Mouse (Mus musculus) forebrain, embryonic 12.5 days (tissue): ENCODE data around the gene Zfp784. TPM values are rescaled to one million over a fixed set of nuclear protein-coding genes. Genes with fewer than 3 reads are reported as not detected.
A peak's percentile ranks its signal among the peaks of the same experiment; 100 is the strongest.

Source experiments
- ATAC-seq: fragments of 200-750 bp; cut with Nextera tagmentation; 2 replicates; pipeline ENCODE4 v1.8.0; 2017; ENCODE audit warnings: moderate TSS enrichment; ENCODE audit not compliant: low FRiP score
- H3K27ac ChIP-seq: fragments of 300-500 bp; sonication (generic); 2 replicates; pipeline ENCODE4 v1.5.1; 2016; ENCODE audit warnings: mild to moderate bottlenecking
- H3K27me3 ChIP-seq: fragments of 300-500 bp; sonication (generic); 2 replicates; pipeline ENCODE4 v1.6.1; 2016; ENCODE audit warnings: mild to moderate bottlenecking
- H3K36me3 ChIP-seq: fragments of 300-500 bp; sonication (generic); replicated peaks from 2 replicates; pipeline ENCODE4 v1.6.1; 2016; ENCODE audit warnings: mild to moderate bottlenecking
- H3K4me1 ChIP-seq: fragments of 300-500 bp; sonication (generic); 2 replicates; pipeline ENCODE4 v1.6.1; 2016
- H3K4me2 ChIP-seq: fragments of 300-500 bp; sonication (generic); 2 replicates; pipeline ENCODE4 v1.6.1; 2016; ENCODE audit warnings: mild to moderate bottlenecking, moderate library complexity
- H3K4me3 ChIP-seq: fragments of 300-500 bp; sonication (generic); replicated peaks from 2 replicates; pipeline ENCODE4 v1.5.1; 2016; ENCODE audit warnings: mild to moderate bottlenecking
- H3K9ac ChIP-seq: fragments of 300-500 bp; sonication (generic); 2 replicates; pipeline ENCODE4 v1.6.1; 2016; ENCODE audit warnings: mild to moderate bottlenecking
- H3K9me3 ChIP-seq: fragments of 300-500 bp; sonication (generic); 2 replicates; pipeline ENCODE4 v1.6.1; 2016
- WGBS: fragments of 180-500 bp; shearing (Covaris S2); methylation state at CpG from one replicate; pipeline ENCODE4 v1.1.7; 2016; 5-methylcytosine and 5-hydroxymethylcytosine counted together
- polyA plus RNA-seq: library from polyadenylated mRNA; unstranded; fragments of >200 nt; fragmentation: Nextera tagmentation; extraction: Ambion mirVana; gene quantifications from 2 replicates; pipeline ENCODE4 v1.2.1, GENCODE M21; 2016

The Zfp784 gene
- polyA plus RNA-seq, 1 experiment from 2014 or later, result 4.0 TPM

DNA sequence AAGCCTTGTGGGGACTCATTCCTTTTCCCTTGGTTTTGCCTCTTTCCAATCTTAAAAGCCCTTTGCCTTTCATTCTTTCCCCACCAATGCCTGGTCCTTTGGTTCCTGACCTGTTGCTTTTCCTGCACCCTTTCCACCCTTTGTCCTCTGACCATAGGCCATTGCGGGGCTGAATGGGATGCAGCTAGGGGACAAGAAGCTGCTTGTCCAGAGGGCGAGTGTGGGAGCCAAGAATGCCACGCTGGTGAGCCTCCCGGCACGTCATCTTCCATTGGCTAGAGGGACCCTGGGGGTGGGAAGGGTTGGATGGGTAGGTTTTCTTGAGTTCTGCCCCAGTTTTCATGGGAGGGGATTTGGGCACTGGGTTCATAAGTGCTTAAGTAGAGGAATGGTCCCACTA lies 36.7 kb upstream of the Zfp784 start:
- H3K4me2 ChIP-seq, result no peak overlapping the region
- no peak overlapping the region for H3K9ac ChIP-seq
- H3K27me3 ChIP-seq, result no peaks in the 10 kb centered on the region
- no peak overlapping the region for H3K27ac ChIP-seq
- no peaks in the 10 kb centered on the region for H3K9me3 ChIP-seq
- WGBS, result 92% methylated on average over 5 of the region's 5 CpGs
- no peak for ATAC-seq
- peaks cover 88% of the 10 kb centered on the region for H3K36me3 ChIP-seq
- no peaks in the 10 kb centered on the region for H3K4me1 ChIP-seq
- H3K4me3 ChIP-seq, result no peak overlapping the region

DNA sequence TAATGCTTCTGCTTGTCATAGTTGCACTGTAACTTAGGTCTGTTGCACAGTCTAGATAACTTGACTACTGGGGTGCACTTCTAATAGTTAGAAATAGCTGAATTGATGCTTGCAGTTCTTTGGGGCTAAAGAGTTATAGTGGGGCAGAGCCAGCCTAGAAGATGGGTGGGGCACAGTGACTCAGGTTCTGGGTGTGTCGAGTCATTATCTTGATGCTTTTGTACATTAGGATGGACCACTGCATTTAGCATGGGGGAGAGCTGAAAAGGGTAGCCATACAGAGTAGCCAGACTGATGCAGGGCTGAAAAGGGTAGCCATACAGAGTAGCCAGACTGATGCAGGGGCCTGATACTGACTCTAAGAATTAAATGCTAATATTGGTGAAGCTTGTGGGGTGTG lies 35.3 kb upstream of the Zfp784 start:
- Histone ChIP-seq H3K4me3 (no peak overlapping the region), H3K36me3 (peaks cover 96% of the 10 kb centered on the region), H3K4me1 (no peaks in the 10 kb centered on the region), H3K9me3 (no peaks in the 10 kb centered on the region), H3K9ac (no peak overlapping the region), H3K27ac (no peak overlapping the region), H3K4me2 (no peak overlapping the region), H3K27me3 (no peaks in the 10 kb centered on the region)
- no peak for ATAC-seq
- whole genome bisulfite sequencing, result 85% methylated on average over 1 of the region's 1 CpGs

DNA sequence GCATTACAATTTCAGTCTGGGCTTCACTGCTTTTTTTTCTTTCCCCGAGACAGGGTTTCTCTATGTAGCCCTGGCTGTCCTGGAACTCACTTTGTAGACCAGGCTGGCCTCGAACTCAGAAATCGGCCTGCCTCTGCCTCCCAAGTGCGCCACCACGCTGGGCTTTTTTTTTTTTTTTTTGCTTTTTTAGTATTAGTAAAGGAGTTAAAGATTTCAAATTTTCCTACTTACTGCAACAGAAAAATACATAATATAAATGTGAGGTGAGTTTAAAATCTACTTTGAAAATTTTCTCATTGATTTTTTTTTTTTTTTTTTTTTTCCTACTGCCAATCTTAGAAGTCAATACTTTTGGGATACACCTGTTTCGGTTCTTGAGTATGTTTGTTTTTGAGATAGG lies 26.6 kb upstream of the Zfp784 start:
- Histone ChIP-seq H3K36me3 (peaks cover 44% of the 10 kb centered on the region), H3K9ac (no peak overlapping the region), H3K27ac (no peak overlapping the region), H3K9me3 (no peaks in the 10 kb centered on the region), H3K27me3 (no peaks in the 10 kb centered on the region), H3K4me2 (no peak overlapping the region), H3K4me3 (no peak overlapping the region), H3K4me1 (peaks cover 36% of the 10 kb centered on the region)
- WGBS, result 90% methylated on average over 6 of the region's 6 CpGs
- no peak for ATAC-seq

DNA sequence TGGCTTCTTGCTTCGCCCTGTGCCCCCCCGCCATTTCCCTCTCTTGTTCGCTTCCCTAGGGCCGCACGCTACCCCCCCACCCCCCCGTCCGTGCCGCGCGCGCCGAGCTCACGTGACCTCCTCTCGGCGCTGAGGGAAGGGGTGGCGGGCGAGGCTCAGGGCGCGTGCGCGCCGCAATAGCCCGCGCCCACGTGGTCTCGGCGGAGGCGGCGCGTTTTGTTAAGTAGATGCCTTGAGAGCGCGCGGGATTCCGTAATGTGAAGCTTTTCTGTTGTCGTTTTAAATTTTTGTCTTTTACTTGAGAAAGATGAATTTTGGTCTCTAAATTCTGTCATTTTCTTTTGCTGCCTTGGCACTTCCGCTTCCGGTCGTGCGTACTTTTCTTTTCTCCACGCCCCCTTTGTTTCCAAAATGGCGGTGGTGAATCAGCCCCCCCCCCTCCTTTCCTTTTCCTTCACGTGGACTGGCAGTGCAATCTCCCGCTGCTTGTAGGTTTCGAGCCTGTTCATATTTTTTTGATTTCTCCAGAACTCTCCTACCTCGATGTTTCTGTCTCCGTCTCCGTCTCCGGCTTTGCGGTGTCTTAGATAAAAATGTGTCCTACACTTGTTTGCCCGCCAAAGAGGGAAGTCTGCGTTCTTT lies 24.2 kb upstream of the Zfp784 start:
- Histone ChIP-seq H3K9ac (peak overlapping the region; percentile 74), H3K4me2 (peak overlapping the region; percentile 86), H3K9me3 (no peaks in the 10 kb centered on the region), H3K27ac (peak overlapping the region; percentile 99), H3K4me3 (peak overlapping the region; percentile 72), H3K27me3 (peaks cover 13% of the 10 kb centered on the region), H3K36me3 (peaks cover 19% of the 10 kb centered on the region), H3K4me1 (peaks cover 41% of the 10 kb centered on the region)
- WGBS, result under 1% methylated on average over 43 of the region's 51 CpGs
- peak; percentile 57 for ATAC-seq

DNA sequence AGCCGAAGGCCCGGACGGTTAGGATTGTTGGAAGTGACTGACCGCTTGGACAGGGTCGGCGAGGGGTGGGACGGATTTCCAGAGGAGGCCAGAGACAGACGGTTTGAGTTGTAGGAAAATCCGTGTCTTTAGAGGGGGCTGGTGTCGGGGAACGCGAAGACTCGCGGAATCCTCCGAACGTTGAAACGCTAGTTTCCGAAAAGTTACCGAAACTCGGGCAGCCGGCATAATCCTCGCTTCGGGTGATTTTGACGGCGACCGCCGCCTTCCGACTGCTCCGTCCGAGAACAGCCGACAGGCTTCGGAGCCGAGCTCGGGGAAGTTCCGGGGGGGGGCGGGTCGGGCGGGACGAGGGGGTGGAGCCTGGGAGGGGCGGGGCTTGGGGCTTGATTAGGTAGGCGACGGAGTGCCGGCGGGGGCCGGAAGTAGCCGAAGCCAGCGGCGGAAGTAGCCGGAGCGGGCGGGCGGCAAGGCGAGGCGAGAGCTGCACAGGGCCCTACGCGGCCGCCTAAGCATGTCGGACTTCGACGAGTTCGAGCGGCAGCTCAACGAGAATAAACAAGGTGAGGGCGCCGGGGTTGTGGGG lies 23.6 kb upstream of the Zfp784 start, which contains the start of gene U2af2:
U2af2 (plus strand) TSS at position 370 of the 586 bp plus-strand sequence.
- Histone ChIP-seq H3K9me3 (no peaks in the 10 kb centered on the region), H3K36me3 (peaks cover 13% of the 10 kb centered on the region), H3K27me3 (peaks cover 19% of the 10 kb centered on the region), H3K9ac (peak within 1 kb of the TSS; percentile 74), H3K4me3 (peak within 1 kb of the TSS; percentile 72), H3K4me2 (peak within 1 kb of the TSS; percentile 86), H3K4me1 (peaks cover 46% of the 10 kb centered on the region), H3K27ac (peak within 1 kb of the TSS; percentile 99)
- under 1% methylated on average over 61 of the region's 65 CpGs for WGBS
- ATAC-seq, result peak; percentile 85

DNA sequence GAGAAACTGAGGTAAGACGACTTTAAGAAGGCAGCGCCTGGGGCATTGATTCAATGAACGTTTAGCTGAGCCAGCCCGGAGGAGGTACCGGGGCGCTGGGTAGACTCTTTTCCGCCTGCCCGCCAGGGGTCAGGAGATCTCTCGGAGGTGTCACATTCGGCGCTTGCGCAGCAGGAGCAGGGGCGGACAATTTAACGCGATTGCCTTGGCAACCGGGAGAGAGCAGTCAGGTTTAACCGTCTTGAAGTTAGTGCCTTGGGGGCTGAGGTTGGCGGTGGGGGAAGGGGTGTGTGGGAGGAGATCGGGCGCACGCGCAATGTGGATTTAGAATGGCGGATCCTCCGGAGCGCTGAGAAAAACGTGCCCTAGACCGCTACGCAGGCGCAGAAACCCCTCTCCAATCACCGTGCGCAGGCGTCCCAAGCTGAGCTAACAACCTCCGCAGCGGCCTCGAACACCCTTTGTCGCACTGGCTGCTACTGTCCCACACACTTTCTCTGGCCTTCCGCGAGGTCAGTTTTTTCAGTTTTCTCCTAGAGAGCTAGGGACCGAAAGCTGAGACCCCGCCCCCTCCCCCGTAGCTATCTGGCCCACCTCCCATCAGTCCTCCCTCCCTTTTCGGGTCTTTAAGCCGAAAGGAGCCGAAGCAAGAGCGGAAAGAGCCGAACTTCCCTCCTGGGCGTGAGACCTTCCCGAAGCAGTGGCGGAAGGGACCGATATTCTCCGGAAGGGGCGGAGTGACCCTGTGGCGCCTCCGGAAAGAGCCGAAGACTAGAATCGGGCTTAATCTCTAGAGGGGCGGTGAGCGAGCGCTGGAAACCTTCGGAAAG lies 22.9 kb upstream of the Zfp784 start:
- Histone ChIP-seq H3K27ac (peak overlapping the region; percentile 99), H3K9me3 (no peaks in the 10 kb centered on the region), H3K9ac (peak overlapping the region; percentile 74), H3K36me3 (peaks cover 6% of the 10 kb centered on the region), H3K4me1 (peaks cover 53% of the 10 kb centered on the region), H3K4me2 (peak overlapping the region; percentile 86), H3K4me3 (peak overlapping the region; percentile 72), H3K27me3 (peaks cover 26% of the 10 kb centered on the region)
- WGBS, result under 1% methylated on average over 60 of the region's 60 CpGs
- peak; percentile 90 for ATAC-seq

DNA sequence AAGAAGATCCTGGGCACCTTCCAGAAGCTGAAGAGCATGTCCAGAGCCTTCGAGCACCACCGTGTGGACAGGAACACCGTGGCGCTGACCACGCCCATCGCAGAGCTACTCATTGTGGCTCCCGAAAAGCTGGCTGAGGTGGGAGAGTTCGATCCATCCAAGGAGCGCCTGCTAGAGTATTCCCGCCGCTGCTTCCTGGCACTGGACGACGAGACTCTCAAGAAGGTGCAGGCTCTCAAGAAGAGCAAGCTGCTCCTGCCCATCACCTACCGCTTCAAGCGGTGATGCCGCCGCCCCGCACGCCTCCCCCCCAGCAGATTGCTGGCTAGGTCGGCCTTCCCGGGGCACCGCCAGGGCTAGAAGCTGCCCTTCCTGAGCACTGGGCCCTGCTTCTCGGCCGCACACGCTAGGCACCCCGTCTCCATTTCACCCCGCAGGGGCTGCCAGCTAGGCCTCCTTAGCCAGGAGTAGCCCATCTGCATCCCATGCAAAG lies 22.0 kb upstream of the Zfp784 start:
- H3K36me3 ChIP-seq, result no peaks in the 10 kb centered on the region
- H3K4me3 ChIP-seq, result peak overlapping the region; percentile 72
- H3K4me2 ChIP-seq, result peak overlapping the region; percentile 86
- peaks cover 45% of the 10 kb centered on the region for H3K4me1 ChIP-seq
- whole genome bisulfite sequencing, result 3% methylated on average over 27 of the region's 27 CpGs
- peak overlapping the region; percentile 99 for H3K27ac ChIP-seq
- H3K9ac ChIP-seq, result peak overlapping the region; percentile 74
- H3K27me3 ChIP-seq, result peaks cover 35% of the 10 kb centered on the region
- H3K9me3 ChIP-seq, result no peaks in the 10 kb centered on the region
- peak; percentile 5; the same call in 1 of the 2 replicates for ATAC-seq

DNA sequence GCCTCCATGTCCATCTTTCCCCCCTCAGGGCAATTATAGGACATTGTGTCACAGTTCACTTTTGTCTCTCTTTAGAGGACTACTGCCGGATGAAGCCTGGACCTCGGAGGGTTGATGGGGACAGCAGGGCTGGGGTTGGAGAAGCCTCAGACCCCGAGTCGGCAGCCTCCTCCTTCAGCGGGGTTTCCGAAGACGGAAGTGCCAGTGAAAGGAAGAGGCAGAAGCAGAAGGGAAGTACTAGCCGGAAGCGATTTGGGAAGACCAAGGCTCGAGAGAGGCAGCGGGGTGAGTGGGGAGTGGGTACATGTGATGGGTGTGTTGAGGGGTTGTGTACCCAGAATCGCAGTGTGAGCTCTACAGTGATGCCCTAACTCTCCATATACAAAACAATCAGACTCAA lies 21.2 kb upstream of the Zfp784 start:
- Histone ChIP-seq H3K9ac (peak overlapping the region; percentile 74; the same call in 1 of the 2 replicates), H3K4me3 (no peak overlapping the region), H3K27me3 (peaks cover 43% of the 10 kb centered on the region), H3K36me3 (no peaks in the 10 kb centered on the region), H3K4me2 (peak overlapping the region; percentile 86; the same call in 1 of the 2 replicates), H3K9me3 (no peaks in the 10 kb centered on the region), H3K4me1 (peaks cover 40% of the 10 kb centered on the region), H3K27ac (peak overlapping the region; percentile 99; the same call in 1 of the 2 replicates)
- ATAC-seq, result no peak
- 94% methylated on average over 12 of the region's 12 CpGs for WGBS

DNA sequence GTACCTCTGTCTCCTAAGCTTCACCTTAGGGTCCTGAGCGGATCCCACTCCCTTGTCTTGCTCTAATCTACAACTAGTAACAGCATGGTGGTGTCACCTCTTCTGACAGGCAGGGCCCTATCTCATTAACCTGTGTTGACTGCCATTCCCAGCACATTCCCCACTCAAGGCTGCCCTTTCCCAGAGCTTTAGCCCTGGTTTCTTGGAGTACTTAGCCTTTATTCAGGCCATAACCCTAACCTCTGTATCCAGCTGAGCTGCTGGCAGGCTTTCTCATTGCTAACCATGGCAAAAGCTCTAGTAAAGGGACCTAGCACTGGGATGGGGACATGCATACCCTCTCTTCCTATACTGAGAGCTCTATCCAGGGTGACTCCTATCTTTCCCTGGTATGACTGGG lies 20.4 kb upstream of the Zfp784 start:
- Histone ChIP-seq H3K36me3 (no peaks in the 10 kb centered on the region), H3K9me3 (no peaks in the 10 kb centered on the region), H3K4me1 (peaks cover 38% of the 10 kb centered on the region), H3K27ac (no peak overlapping the region), H3K4me3 (no peak overlapping the region), H3K27me3 (peaks cover 51% of the 10 kb centered on the region), H3K4me2 (no peak overlapping the region), H3K9ac (no peak overlapping the region)
- WGBS, result 91% methylated on average over 1 of the region's 1 CpGs
- no peak for ATAC-seq

DNA sequence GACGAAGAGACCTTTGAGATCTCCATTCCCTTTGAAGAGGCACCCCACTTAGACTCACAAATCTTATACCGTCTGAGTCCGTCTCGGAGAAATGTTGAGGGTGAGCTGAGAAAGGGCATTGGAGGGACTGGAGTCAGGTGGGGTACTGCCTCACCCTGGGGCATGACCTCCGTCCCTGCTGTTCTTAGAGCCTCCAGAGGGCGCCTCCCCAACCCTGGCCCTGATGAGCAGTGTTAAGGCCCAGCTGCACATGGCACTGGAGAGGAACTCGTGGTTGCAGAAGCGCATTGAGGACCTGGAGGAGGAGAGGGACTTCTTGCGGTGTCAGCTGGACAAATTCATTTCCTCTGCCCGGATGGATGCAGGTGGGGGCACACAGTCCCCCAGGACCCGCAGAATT lies 19.6 kb upstream of the Zfp784 start:
- Histone ChIP-seq H3K4me1 (peaks cover 40% of the 10 kb centered on the region), H3K36me3 (no peaks in the 10 kb centered on the region), H3K4me2 (peak overlapping the region; percentile 70; the same call in 1 of the 2 replicates), H3K27me3 (peaks cover 59% of the 10 kb centered on the region), H3K9me3 (no peaks in the 10 kb centered on the region), H3K9ac (no peak overlapping the region), H3K27ac (no peak overlapping the region), H3K4me3 (no peak overlapping the region)
- WGBS, result 28% methylated on average over 11 of the region's 11 CpGs
- ATAC-seq, result no peak

DNA sequence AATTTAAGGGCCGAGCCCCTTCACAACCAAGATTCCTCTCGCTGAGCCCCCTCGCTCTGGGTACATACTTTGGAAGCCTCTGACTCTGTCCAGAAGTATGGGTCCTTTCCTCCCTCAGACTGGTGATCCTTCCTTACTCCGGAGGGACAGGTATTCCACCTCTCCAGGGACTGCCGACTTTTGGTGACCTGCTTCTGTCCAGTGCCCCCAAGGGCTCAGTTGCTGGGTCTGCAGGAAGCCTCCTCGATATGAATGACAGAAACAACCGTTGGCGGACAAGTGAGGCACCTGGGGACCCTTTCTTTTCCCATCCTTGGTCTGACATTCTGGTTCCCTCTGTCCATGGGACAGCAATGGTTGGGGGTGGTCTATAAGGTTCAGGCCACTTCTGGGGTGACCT lies 19.1 kb upstream of the Zfp784 start:
- Histone ChIP-seq H3K27ac (no peak overlapping the region), H3K9ac (peak overlapping the region; percentile 71; the same call in 1 of the 2 replicates), H3K36me3 (no peaks in the 10 kb centered on the region), H3K4me1 (peaks cover 44% of the 10 kb centered on the region), H3K4me3 (peak overlapping the region; percentile 48), H3K4me2 (peak overlapping the region; percentile 70), H3K27me3 (peaks cover 64% of the 10 kb centered on the region), H3K9me3 (no peaks in the 10 kb centered on the region)
- ATAC-seq, result no peak
- 38% methylated on average over 8 of the region's 8 CpGs for WGBS

DNA sequence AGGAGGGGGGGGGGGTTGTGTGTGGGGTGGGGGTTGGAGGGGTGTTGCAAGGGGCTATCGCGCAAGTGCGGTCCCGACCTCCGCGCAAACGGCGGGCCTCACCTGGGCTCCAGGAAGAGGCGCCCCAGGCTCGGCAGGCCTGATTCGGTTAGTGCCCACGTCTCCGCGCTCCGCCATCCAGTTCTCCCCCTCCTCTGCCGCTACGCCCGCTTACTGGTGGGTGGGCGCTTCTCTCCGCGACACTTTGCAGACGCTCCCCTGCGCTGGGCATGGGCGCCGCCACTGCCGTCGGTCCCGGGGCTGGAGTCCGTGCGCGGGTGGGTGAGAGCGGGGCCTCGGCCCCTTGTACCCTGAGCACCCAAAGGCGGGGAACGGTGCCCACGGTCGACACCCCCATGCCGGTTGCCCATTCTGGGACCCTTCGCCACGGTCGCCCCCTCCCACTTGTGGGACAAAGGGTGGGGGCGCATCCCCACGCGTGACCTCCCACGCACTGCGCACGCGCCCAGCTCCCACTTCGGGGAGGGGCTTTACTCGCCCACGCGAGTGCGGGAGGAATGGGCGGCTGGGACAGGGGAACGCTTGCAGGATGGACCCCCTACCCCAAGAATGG lies 18.5 kb upstream of the Zfp784 start:
- peak overlapping the region; percentile 48 for H3K4me3 ChIP-seq
- H3K27me3 ChIP-seq, result peaks cover 70% of the 10 kb centered on the region
- no peaks in the 10 kb centered on the region for H3K36me3 ChIP-seq
- H3K27ac ChIP-seq, result no peak overlapping the region
- H3K4me2 ChIP-seq, result peak overlapping the region; percentile 70
- H3K4me1 ChIP-seq, result peaks cover 50% of the 10 kb centered on the region
- peak overlapping the region; percentile 71 for H3K9ac ChIP-seq
- WGBS, result 2% methylated on average over 49 of the region's 55 CpGs
- no peaks in the 10 kb centered on the region for H3K9me3 ChIP-seq
- no peak for ATAC-seq
